Mouse (Mus musculus): ENCODE measurements around the gene Sgcd. TPM values are rescaled to one million over a fixed set of nuclear protein-coding genes. Genes with fewer than 3 reads are reported as not detected.
A peak's percentile ranks its signal among the peaks of the same experiment; 100 is the strongest.

Gene Sgcd
- polyA plus RNA-seq, 1 experiment from 2014 or later = 4.8 TPM

- no peak overlapping the region for H3K9ac ChIP-seq (ENCODE audit: low read depth, low read length)
- no peak overlapping the region for H3K4me2 ChIP-seq (ENCODE audit: low read length)
- H3K27me3 ChIP-seq (replicated peaks; ENCODE audit: control insufficient read depth, insufficient read depth, low read length) = no peaks in the 10 kb centered on the region
- no peak overlapping the region for H3K27ac ChIP-seq (ENCODE audit: low read depth, low read length)
- no peaks in the 10 kb centered on the region for H3K36me3 ChIP-seq (ENCODE audit: control insufficient read depth, insufficient read depth, low read length)
- no peaks in the 10 kb centered on the region for H3K4me1 ChIP-seq (ENCODE audit: control insufficient read depth, insufficient read depth, low read depth, low read length)
- H3K4me3 ChIP-seq (ENCODE audit: low read length) = no peak overlapping the region
- no peaks in the 10 kb centered on the region for H3K9me3 ChIP-seq (ENCODE audit: control insufficient read depth, low read length)
- no peak for ATAC-seq
- WGBS = 73% methylated on average over 12 of the region's 12 CpGs
Observed at GRCm38 (mm10) chr11:47304702-47305450, 683.9 kb downstream of the Sgcd start.

GRCm38 (mm10) chr11:47299777-47300176 lies 689.0 kb downstream of the Sgcd start:
- no peak for ATAC-seq
- WGBS = 86% methylated on average over 1 of the region's 1 CpGs
- no peaks in the 10 kb centered on the region for H3K4me1 ChIP-seq (ENCODE audit: control insufficient read depth, insufficient read depth, low read depth, low read length)

GRCm38 (mm10) chr11:47297805-47298340 lies 690.9 kb downstream of the Sgcd start:
- no peak for ATAC-seq
- Histone ChIP-seq H3K27me3 (replicated peaks; ENCODE audit: control insufficient read depth, insufficient read depth, low read length) (no peaks in the 10 kb centered on the region), H3K36me3 (ENCODE audit: control insufficient read depth, insufficient read depth, low read length) (no peaks in the 10 kb centered on the region), H3K27ac (ENCODE audit: low read depth, low read length) (no peak overlapping the region), H3K9ac (ENCODE audit: low read depth, low read length) (no peak overlapping the region), H3K4me1 (ENCODE audit: control insufficient read depth, insufficient read depth, low read depth, low read length) (no peaks in the 10 kb centered on the region), H3K4me3 (ENCODE audit: low read length) (no peak overlapping the region), H3K9me3 (ENCODE audit: control insufficient read depth, low read length) (no peaks in the 10 kb centered on the region), H3K4me2 (ENCODE audit: low read length) (no peak overlapping the region)
- WGBS = 77% methylated on average over 1 of the region's 1 CpGs

More at GRCm38 (mm10) chr11:47299777-47300176, 689.0 kb downstream of the Sgcd start:
- no peak overlapping the region for H3K9ac ChIP-seq (ENCODE audit: low read depth, low read length)
- H3K4me2 ChIP-seq (ENCODE audit: low read length) = no peak overlapping the region
- H3K27ac ChIP-seq (ENCODE audit: low read depth, low read length) = no peak overlapping the region
- no peaks in the 10 kb centered on the region for H3K36me3 ChIP-seq (ENCODE audit: control insufficient read depth, insufficient read depth, low read length)
- no peaks in the 10 kb centered on the region for H3K9me3 ChIP-seq (ENCODE audit: control insufficient read depth, low read length)
- no peak overlapping the region for H3K4me3 ChIP-seq (ENCODE audit: low read length)
- H3K27me3 ChIP-seq (replicated peaks; ENCODE audit: control insufficient read depth, insufficient read depth, low read length) = no peaks in the 10 kb centered on the region

GRCm38 (mm10) chr11:47294741-47295140 lies 694.0 kb downstream of the Sgcd start:
- Histone ChIP-seq H3K4me3 (ENCODE audit: low read length) (no peak overlapping the region), H3K9me3 (ENCODE audit: control insufficient read depth, low read length) (no peaks in the 10 kb centered on the region), H3K4me2 (ENCODE audit: low read length) (no peak overlapping the region), H3K36me3 (ENCODE audit: control insufficient read depth, insufficient read depth, low read length) (no peaks in the 10 kb centered on the region), H3K27ac (ENCODE audit: low read depth, low read length) (no peak overlapping the region), H3K4me1 (ENCODE audit: control insufficient read depth, insufficient read depth, low read depth, low read length) (no peaks in the 10 kb centered on the region), H3K27me3 (replicated peaks; ENCODE audit: control insufficient read depth, insufficient read depth, low read length) (no peaks in the 10 kb centered on the region), H3K9ac (ENCODE audit: low read depth, low read length) (no peak overlapping the region)
- WGBS = 92% methylated on average over 1 of the region's 1 CpGs
- ATAC-seq = no peak

DNA sequence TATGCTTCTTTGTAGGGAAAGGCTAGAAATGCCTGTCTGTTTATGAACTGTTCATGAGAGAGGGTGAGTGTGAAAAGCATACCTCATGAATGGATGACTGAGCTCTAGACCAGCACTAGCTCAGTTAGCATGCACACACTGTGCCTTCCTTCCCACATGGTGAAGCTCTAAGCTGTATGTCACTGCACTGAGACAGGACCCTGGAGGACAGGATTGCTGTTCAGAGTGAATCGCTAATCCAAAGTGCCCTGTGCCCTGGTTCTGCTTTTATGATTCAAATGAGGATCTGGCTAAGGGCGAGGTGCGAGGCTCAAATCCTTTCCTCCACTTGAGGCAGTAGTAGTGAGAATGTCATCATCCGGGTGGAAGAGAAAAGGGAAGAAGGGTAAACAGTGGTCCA lies 712.2 kb downstream of the Sgcd start:
- no peak overlapping the region for H3K27ac ChIP-seq (ENCODE audit: low read depth, low read length)
- no peaks in the 10 kb centered on the region for H3K27me3 ChIP-seq (replicated peaks; ENCODE audit: control insufficient read depth, insufficient read depth, low read length)
- 22% methylated on average over 4 of the region's 4 CpGs for WGBS
- no peak overlapping the region for H3K9ac ChIP-seq (ENCODE audit: low read depth, low read length)
- no peaks in the 10 kb centered on the region for H3K36me3 ChIP-seq (ENCODE audit: control insufficient read depth, insufficient read depth, low read length)
- no peaks in the 10 kb centered on the region for H3K4me1 ChIP-seq (ENCODE audit: control insufficient read depth, insufficient read depth, low read depth, low read length)
- no peaks in the 10 kb centered on the region for H3K9me3 ChIP-seq (ENCODE audit: control insufficient read depth, low read length)
- no peak for ATAC-seq
- H3K4me3 ChIP-seq (ENCODE audit: low read length) = no peak overlapping the region
- H3K4me2 ChIP-seq (ENCODE audit: low read length) = no peak overlapping the region

- Histone ChIP-seq H3K4me2 (ENCODE audit: low read length) (no peak overlapping the region), H3K27me3 (replicated peaks; ENCODE audit: control insufficient read depth, insufficient read depth, low read length) (no peaks in the 10 kb centered on the region), H3K36me3 (ENCODE audit: control insufficient read depth, insufficient read depth, low read length) (no peaks in the 10 kb centered on the region), H3K4me3 (ENCODE audit: low read length) (no peak overlapping the region), H3K4me1 (ENCODE audit: control insufficient read depth, insufficient read depth, low read depth, low read length) (no peaks in the 10 kb centered on the region), H3K9ac (ENCODE audit: low read depth, low read length) (no peak overlapping the region), H3K9me3 (ENCODE audit: control insufficient read depth, low read length) (no peaks in the 10 kb centered on the region), H3K27ac (ENCODE audit: low read depth, low read length) (no peak overlapping the region)
- no peak for ATAC-seq
- WGBS = 82% methylated on average over 4 of the region's 4 CpGs
Observed at GRCm38 (mm10) chr11:47268556-47268955, 720.2 kb downstream of the Sgcd start.

GRCm38 (mm10) chr11:47264267-47264984 lies 724.3 kb downstream of the Sgcd start:
- WGBS = 62% methylated on average over 9 of the region's 9 CpGs
- no peaks in the 10 kb centered on the region for H3K36me3 ChIP-seq (ENCODE audit: control insufficient read depth, insufficient read depth, low read length)
- H3K27ac ChIP-seq (ENCODE audit: low read depth, low read length) = no peak overlapping the region
- no peaks in the 10 kb centered on the region for H3K4me1 ChIP-seq (ENCODE audit: control insufficient read depth, insufficient read depth, low read depth, low read length)
- no peak overlapping the region for H3K4me2 ChIP-seq (ENCODE audit: low read length)
- ATAC-seq = peak; percentile 56; the same call in 1 of the 2 replicates
- no peaks in the 10 kb centered on the region for H3K27me3 ChIP-seq (replicated peaks; ENCODE audit: control insufficient read depth, insufficient read depth, low read length)
- no peak overlapping the region for H3K4me3 ChIP-seq (ENCODE audit: low read length)
- H3K9me3 ChIP-seq (ENCODE audit: control insufficient read depth, low read length) = no peaks in the 10 kb centered on the region
- H3K9ac ChIP-seq (ENCODE audit: low read depth, low read length) = no peak overlapping the region

- H3K36me3 ChIP-seq (ENCODE audit: control insufficient read depth, insufficient read depth, low read length) = no peaks in the 10 kb centered on the region
- H3K4me2 ChIP-seq (ENCODE audit: low read length) = no peak overlapping the region
- ATAC-seq = no peak
- no peaks in the 10 kb centered on the region; the same call in 1 of the 2 replicates for H3K4me1 ChIP-seq (ENCODE audit: control insufficient read depth, insufficient read depth, low read depth, low read length)
- H3K9ac ChIP-seq (ENCODE audit: low read depth, low read length) = no peak overlapping the region
- 29% methylated on average over 7 of the region's 7 CpGs for WGBS
- H3K27ac ChIP-seq (ENCODE audit: low read depth, low read length) = no peak overlapping the region
- no peaks in the 10 kb centered on the region for H3K27me3 ChIP-seq (replicated peaks; ENCODE audit: control insufficient read depth, insufficient read depth, low read length)
- H3K9me3 ChIP-seq (ENCODE audit: control insufficient read depth, low read length) = no peaks in the 10 kb centered on the region
- no peak overlapping the region for H3K4me3 ChIP-seq (ENCODE audit: low read length)
Observed at GRCm38 (mm10) chr11:47250301-47250700, 738.5 kb downstream of the Sgcd start.

DNA sequence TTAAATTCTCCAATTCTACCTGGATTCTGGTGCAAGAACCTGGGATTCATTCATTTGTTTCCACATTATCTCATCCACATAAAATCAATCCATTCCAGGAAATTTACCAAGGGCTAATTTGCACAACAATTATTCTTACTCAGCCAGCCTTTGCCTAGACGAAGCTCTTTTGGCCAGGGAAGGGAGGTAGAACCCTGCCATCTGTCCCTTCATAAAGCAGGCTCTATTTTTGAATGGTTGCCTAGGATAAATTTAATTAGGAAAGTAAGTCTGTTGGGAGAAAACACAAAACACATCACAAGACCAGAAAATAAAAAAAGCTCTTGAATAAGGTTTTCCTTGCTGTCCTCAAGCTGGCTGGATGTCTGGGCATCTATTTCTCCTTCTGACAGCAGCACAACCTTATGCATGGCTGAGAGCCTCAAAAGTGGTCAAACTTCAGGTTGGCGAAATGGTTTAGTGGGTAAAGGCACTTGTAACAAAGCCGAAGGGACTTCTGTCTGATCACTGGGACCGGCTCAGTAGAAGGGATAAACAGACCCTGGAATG lies 740.4 kb downstream of the Sgcd start:
- Histone ChIP-seq H3K36me3 (ENCODE audit: control insufficient read depth, insufficient read depth, low read length) (no peaks in the 10 kb centered on the region), H3K27me3 (replicated peaks; ENCODE audit: control insufficient read depth, insufficient read depth, low read length) (no peaks in the 10 kb centered on the region), H3K27ac (ENCODE audit: low read depth, low read length) (no peak overlapping the region), H3K4me3 (ENCODE audit: low read length) (no peak overlapping the region), H3K9ac (ENCODE audit: low read depth, low read length) (no peak overlapping the region), H3K4me2 (ENCODE audit: low read length) (no peak overlapping the region), H3K4me1 (ENCODE audit: control insufficient read depth, insufficient read depth, low read depth, low read length) (no peaks in the 10 kb centered on the region; the same call in 1 of the 2 replicates), H3K9me3 (ENCODE audit: control insufficient read depth, low read length) (no peaks in the 10 kb centered on the region)
- WGBS = 49% methylated on average over 4 of the region's 4 CpGs
- ATAC-seq = no peak
